Mouse (Mus musculus): ENCODE measurements around the gene Apoa2.
"Not testable (repeated sequence)": the region's sequence is repeated elsewhere in the genome, so short reads cannot be mapped to it uniquely, and the experiment has no call there.

Gene Apoa2

GRCm38 (mm10) chr1:171235791-171236190 lies 10.9 kb downstream of the Apoa2 start:
- DNase-seq (ENCODE audit: low read depth, low spot score) = no peak

DNA sequence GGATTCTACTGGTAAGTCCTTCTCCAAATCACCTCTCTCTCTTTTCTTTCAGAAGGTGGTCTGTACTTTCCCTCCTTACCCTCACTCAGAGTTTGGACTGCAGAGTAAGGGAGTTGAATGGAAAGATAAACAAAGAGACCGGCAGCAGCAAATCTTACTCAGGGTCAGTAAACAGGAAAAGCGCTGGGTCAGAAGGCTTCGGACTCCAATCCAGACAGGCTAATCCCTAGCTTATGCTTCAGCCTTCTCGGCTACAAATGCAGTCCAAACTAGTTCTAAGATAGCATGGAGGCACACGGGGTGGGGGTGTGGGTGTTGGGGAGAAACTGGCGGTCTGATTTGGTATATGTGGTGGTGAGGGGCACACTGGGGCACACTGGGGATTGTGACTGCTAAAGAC lies 12.6 kb downstream of the Apoa2 start:
- no peak for DNase-seq (ENCODE audit: low read depth, low spot score)

DNA sequence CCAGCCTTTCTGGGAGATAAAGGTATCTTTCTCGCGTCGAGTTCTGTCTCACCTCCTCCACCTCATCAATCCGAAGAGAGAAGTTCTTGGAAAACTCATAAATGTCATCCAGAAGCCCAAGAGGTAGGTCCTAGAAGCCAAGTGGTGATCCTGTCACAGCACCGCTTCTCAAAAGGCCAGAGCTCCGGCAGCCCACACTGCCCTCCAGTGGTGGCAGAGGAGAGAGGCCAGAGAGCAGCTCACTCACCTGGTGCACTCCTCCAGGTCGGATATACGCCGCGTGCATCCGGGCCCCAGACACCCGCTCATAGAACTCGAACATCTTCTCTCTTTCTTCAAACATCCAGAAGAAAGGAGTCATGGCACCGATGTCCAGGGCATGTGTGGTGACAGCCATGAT lies 13.6 kb downstream of the Apoa2 start:
- no peak for DNase-seq (ENCODE audit: low read depth, low spot score)

- no peak for DNase-seq (ENCODE audit: low read depth, low spot score)
Measured at GRCm38 (mm10) chr1:171239992-171240744, 15.3 kb downstream of the Apoa2 start.

- no peak for DNase-seq (ENCODE audit: low read depth, low spot score)
Measured at GRCm38 (mm10) chr1:171240911-171241310, 16.1 kb downstream of the Apoa2 start.

GRCm38 (mm10) chr1:171241952-171242351 lies 17.1 kb downstream of the Apoa2 start:
- not testable (repeated sequence) for DNase-seq (ENCODE audit: low read depth, low spot score)

DNA sequence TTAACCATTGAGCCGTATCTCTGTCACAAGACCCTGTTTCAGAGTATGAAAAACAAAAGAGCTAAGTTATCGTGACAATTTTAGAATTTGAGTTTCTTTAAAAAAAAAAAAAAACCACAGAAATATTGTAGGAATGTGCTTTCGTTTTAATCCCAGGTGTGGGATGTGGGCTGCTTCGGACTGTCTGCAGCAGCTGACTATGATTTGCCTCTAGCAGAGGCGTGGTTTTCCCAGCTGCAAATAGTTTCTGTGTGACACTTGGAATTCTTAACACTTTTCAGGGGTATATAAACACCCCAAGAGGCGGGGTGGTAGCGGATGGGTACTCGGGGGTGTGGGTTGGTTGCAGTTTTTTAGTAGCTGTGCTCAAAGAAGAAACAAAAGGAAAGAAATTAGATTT lies 20.5 kb downstream of the Apoa2 start:
- DNase-seq (ENCODE audit: low read depth, low spot score) = no peak

DNA sequence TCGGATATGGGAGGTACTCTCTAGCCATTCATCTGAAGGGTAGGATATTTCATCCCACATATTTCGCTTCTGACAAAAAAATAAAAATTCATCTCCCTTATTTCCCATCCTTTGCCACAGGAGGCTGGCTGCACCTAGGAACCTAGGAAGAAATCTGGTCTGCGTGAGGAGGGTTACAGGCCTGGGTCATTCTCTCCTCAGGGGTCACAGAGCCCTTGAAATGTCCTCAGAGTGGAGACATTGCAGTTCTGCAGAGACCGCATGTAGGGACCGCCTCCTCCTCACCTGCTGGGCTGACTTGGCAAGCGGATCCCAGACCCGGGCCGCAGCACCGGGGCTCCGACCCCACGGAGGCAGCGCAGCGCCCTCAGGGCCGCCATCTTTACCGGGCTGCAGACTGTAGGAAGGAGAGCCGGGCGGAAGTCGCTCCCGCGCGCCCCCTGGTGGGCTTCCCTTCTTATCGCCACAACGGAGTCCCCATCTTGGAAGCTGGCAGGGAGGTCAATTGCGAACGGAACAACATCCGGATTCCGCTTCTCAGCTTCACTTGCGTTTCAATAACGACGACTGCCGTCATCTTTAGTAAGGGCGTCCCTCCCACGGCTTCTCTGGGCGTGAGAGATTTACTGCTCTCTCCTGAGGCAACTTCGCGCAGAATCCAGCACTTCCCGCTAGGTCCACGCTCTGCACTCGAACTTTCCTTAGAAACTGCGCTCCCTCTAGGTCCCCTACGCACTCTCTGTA lies 22.0 kb downstream of the Apoa2 start:
- DNase-seq (ENCODE audit: low read depth, low spot score) = peak; percentile 97

DNA sequence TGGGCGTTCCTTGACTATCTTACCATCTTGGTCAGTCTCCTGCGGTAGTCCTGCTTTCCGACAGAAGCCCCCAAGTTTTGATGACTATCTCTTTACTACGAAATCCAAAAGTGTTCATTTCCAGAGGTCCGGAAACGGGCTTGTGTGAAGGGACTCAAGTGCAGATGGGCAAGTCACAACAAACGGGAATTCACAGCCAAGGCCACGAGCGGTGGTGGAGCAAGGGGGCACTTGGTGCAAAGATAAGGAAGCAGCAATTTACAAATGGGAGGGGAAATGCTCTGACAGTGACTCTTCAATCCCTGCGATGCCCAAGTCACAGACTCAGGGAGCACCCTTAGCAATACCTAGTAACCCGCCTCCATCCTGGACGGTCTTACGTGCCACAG lies 22.6 kb downstream of the Apoa2 start:
- DNase-seq (ENCODE audit: low read depth, low spot score) = no peak

DNA sequence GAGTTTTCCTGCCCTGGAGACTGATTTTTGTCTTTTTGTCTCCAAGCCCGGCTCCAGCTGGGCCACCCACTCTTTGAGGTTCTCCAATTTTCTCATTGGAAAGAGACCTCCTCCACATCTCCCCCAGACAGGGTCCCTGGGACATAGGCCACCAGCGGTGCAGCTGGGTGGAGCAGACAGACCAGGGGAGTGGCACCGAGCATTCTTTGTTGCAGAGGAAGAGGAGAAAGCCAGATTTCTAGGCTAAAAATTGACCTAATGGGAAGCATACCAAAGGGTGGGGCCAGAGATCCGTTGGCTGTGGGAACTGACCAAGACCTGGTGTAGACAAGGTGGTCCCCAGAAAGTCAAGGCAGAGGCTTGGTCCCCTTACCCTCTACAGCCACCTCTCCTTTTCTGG lies 23.1 kb downstream of the Apoa2 start:
- DNase-seq (ENCODE audit: low read depth, low spot score) = no peak

GRCm38 (mm10) chr1:171248386-171249226 lies 23.8 kb downstream of the Apoa2 start:
- no peak for DNase-seq (ENCODE audit: low read depth, low spot score)

DNA sequence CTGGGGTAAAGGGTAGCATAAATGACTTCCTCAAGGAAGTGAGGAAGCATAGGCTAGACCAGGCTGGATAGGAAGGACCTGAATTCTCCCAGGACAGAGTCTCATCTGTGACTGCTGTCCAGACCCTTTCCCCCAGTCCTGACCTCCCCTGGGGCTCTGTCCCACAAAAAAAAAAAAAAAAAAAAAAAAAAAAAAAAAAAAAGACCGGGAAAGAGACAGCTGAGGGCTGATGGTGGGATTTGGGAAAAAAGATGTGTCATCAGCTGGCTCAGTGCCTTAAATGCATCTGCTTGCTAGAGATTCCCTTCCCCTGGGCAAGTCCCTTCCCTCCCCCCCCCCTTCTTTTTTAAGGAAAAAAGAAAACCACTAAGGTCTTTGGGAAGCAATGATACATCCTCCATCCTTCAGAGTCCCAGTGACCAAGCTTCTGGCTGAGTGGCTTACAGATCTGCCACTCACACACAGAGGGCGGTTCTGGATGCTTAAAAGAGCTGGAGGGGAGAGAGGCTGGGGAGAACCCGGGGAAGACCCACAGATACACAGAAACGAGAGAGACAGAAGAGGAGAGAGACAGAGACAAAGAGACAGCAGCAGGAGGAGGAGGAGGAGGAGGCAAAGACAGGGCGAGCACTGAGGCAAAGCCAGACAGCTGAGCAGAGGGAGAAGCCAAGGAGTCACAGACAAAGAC lies 25.2 kb downstream of the Apoa2 start, which contains the start of gene Adamts4:
Gene Adamts4 (plus strand): TSS at position 509 of the 688 bp plus-strand sequence.
- DNase-seq (ENCODE audit: low read depth, low spot score) = no peak

DNA sequence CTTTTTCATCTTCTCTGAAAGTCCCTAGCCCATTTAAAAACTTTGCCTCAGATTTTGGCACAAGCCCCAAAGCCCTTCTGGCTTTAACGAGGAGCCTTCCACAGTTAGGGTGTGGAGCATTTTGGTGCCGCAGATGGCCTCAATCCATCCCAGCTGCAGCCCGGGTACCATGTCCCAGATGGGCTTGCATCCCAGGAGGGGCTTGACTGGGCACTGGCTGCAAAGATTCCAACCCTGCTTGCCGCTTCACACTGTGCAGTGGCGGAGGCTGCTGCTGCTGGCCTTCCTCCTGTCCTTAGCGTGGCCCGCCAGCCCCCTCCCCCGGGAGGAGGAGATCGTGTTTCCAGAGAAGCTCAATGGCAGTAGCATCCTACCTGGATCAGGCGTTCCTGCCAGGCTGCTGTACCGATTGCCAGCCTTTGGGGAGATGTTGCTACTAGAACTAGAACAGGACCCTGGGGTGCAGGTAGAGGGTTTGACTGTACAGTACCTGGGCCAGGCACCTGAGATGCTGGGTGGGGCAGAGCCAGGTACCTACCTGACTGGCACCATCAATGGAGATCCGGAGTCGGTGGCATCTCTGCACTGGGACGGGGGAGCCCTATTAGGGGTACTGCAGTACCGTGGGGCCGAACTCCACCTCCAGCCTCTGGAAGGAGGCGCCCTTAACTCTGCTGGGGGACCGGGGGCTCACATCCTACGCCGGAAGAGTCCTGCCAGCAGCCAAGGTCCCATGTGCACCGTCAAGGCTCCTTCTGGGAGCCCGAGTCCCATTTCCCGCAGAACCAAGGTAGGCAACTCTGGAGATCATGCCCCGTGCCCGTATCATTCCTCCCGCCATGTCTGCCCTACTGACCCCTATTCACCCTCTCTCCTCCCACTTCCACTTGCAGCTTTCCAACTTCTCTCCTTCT lies 26.1 kb downstream of the Apoa2 start, which contains the start of gene Ndufs2:
Gene Ndufs2 (minus strand): TSS at position 709 of the 914 bp plus-strand sequence.
- no peak for DNase-seq (ENCODE audit: low read depth, low spot score)

DNA sequence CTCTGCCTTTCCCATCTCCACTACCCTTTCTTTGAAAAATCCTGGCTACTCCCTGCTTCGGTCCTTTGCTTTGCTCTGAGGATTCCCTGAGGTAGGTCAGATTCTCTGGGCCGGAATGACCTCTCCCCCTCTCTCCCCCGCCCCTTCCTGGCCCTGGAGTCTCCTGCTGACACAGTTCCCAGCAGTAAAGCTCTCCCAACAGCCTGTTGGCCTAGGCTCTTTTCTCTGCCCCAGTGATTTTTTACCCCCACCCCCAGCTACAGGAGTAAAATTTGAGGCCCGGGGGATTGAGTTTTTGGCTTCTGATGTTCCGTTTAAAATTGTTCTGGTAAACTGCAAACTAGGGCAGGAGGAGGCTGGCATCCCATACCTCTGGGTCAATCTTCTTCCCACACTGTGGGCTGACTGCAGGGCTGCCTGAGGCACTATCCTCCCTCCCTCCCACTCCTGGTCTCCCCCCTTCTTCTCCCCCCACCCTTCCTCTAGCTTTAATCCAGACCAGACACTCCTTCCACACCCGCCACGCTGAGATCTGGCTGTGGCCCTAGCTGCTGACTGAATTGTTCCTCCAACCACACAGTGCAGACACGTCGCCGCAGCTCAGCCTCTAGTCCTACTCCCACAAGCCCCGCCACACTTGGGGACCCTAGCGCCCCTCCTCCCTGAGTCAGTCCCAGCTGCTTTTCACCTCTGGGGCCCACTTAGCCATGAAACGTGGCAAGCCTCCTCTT lies 26.9 kb downstream of the Apoa2 start:
- DNase-seq (ENCODE audit: low read depth, low spot score) = no peak

- DNase-seq (ENCODE audit: low read depth, low spot score) = no peak
Measured at GRCm38 (mm10) chr1:171252415-171252814, 27.6 kb downstream of the Apoa2 start.

DNA sequence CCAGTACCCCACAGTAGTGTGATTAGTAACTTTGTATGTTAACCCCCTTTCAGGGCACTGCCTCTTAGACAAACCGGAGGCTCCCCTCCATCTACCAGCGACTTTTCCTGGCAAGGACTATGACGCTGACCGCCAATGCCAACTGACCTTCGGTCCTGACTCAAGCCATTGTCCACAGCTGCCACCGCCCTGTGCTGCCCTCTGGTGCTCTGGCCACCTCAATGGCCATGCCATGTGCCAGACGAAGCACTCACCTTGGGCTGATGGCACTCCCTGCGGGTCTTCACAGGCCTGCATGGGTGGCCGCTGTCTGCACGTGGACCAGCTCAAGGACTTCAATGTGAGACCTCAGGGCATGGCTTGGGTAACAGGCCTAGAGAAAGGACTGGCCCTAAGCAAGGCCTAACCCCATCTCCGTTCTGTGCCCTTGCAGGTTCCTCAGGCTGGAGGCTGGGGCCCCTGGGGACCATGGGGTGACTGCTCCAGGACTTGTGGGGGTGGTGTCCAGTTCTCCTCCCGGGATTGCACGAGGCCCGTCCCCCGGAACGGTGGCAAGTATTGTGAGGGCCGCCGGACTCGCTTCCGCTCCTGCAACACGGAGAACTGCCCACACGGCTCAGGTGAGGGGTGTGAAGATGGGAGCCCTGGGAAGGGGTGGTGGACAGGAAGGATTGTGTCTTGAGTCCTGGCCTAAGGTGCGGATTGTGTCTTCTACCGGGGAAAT lies 31.4 kb downstream of the Apoa2 start:
- no peak for DNase-seq (ENCODE audit: low read depth, low spot score)

- peak; percentile 60 for DNase-seq (ENCODE audit: low read depth, low spot score)
Measured at GRCm38 (mm10) chr1:171256937-171257548, 32.2 kb downstream of the Apoa2 start.

GRCm38 (mm10) chr1:171257781-171258180 lies 32.9 kb downstream of the Apoa2 start:
- no peak for DNase-seq (ENCODE audit: low read depth, low spot score)

- no peak for DNase-seq (ENCODE audit: low read depth, low spot score)
Measured at GRCm38 (mm10) chr1:171258921-171259320, 34.1 kb downstream of the Apoa2 start.

All from c-Kit-negative CD71-positive TER-119-positive erythroid progenitor cells, embryonic 14.5 days (primary cell).